Mouse (Mus musculus): ENCODE data around the gene Mfsd4a.

The Mfsd4a gene

DNA sequence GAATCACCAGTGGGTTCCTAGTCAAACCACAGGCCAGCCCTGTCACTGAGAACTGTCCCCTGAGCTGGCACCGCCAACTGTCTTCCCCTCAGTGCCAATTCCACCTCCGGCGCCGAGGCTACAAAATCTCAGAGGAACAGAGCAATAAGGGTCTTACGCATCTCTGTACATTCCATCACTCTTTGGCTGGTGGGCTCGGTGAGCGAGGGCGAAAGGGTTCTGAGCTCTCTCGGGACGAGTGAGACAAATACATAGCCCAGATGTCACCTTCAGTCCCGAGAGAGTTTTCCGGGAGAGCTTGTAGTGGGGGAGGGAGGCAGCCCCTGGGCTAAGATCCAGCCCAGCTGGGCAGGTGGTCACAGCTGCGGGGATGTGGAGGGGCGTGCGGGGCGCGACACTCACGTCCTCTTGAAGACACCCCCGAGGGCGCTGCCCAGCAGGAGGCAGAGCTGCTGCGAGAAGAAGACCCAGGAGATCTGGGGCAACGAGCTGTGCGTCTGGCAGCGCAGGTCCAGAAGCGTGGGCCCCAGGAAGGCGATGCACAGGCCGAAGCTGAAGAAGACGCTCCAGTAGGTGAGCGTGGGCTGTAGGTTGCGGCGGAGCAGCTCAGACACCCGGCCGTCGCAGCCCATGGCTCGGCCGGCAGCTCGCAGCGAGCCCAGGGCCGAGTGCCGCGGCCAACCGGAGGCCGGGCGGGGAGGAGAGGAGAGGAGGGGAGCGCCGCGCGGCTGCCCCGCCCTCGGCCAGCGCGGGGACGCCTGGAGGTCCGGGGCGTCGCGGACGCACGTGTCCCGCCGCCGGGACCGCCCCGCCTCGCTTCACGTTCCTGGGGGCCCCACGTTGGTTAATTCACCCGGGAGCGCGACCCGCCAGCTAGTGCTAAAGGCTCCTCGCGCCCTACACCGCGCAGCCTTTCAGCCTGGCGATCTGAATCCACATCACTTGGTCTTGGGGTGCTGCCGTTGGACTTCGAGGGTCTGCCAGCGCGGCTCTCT lies at the start of gene Mfsd4a:
Mfsd4a (minus strand) TSS at position 802 of the 995 bp plus-strand sequence.
- peak; percentile 34 to 56 for DNase-seq (ENCODE audit: low spot score in 2 of 2)

DNA sequence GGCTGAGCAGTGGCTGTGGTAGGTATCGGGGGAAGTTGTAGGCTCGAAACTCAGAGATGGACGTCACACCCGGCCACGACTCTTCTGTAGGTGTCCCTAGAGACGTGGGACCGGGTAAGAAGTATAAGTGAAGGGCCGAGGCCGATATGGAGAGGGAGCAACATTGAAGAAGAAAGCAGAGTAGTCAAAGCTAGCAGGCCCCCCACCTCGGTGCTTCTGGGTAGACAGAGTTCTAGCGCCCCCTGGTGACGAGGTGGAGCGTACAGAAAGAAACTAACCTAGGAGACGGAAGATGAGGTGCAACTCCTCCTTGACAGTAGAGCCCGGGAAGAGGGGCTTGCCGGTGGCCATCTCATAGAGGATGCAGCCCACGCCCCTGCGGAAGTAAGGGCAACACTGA lies 48.7 kb upstream of the Mfsd4a start:
- peak in 1 of 2 experiments; percentile 58 for DNase-seq (ENCODE audit: low spot score in 2 of 2)

DNA sequence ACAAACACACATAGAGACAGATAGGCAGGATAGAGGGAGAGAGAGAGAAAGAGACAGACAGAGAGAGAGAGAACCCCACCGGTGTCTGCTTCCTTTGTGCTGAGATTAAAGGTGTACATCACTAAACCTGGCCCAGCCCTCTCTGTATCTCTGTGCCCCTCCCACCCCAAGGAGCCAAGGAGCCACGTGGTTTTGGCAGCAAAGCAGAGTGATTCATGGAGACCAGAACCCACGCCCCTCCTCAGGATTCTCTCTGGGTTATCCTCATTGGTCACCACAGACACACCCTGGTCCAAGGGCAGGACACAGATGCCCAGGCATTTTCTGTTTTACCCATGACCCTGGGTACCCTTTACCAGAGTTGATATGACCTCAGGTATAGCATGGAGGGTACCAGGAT lies 45.2 kb upstream of the Mfsd4a start:
- DNase-seq (ENCODE audit: low spot score in 2 of 2) = no peak

DNA sequence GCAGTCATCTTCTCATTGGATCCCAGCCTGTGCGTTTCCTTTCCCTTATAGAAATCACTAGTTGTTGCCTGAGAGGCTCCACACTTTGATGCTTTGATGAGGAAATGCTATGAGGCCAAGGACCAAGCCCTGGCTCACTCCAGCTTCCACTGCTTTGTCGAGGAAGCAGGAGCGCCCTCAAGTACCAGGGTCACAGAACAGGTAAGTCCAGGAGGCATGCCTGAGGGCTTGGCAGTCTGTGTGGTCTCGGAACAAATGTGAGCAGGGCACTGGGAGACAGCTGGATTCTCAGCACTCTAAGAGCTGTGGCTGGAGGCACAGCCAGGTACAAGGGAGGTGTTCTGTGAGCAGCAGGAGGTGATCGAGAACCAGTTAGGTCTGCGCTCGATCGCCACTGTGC lies 44.6 kb upstream of the Mfsd4a start:
- DNase-seq (ENCODE audit: low spot score in 2 of 2) = no peak

DNA sequence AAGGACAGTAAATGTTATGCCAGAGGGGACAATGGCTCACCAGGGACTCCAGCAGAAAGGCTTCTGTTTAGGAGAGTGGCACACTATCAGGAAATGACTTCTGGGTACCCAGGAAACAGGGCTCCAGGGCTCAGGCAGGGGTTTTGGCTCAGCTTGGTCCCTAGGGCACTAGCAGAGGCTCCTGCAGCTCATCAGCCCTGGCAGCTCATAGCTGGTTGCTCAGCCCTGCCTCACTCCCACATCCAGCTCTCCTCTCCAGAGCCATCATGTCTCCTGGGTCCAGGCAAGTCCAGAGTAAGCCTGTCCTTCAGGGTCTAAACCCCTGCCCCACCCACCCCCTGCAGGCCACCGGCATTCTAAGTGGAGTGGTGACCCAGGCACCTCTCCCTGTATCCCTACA lies 43.5 kb upstream of the Mfsd4a start:
- DNase-seq (ENCODE audit: low spot score in 2 of 2) = no peak

DNA sequence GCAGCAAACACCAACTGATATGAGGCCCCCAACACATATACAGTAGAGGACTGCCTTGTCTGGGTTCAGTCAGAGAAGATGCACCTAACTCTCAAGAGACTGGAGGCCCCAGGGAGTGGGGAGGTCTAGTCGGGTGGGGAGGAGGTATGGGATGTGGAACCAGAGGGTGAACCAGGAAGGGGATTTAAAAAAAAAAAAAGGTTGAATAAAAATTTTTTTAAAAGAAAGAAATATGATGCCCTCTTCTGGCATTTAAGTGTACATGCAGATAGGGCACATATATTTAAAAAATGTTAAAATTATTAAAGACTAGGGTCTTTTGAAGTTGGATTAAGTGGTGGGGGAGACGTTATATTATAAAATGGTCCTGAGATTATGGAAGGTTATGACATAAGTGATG lies 41.5 kb upstream of the Mfsd4a start:
- DNase-seq (ENCODE audit: low spot score in 2 of 2) = no peak

DNA sequence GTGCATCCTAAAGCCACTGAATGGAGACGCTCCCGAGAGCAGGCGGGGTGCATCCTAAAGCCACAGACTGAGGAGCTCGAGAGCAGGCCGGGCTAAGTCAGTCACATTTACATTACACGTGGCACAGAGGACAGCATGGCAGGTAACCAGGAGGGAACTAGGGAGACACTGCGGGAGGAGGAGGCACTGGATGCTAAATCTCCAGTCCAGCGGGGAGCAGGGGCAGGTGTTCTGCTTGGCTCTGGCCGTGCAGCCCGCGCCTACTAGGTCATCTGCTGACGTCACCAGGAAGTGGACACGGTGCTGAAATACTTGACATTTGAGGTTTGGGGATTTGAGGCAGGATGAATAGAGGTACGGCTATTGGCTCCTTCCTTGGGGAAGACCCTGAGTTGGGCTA lies 36.5 kb upstream of the Mfsd4a start:
- DNase-seq (ENCODE audit: low spot score in 2 of 2) = no peak

DNA sequence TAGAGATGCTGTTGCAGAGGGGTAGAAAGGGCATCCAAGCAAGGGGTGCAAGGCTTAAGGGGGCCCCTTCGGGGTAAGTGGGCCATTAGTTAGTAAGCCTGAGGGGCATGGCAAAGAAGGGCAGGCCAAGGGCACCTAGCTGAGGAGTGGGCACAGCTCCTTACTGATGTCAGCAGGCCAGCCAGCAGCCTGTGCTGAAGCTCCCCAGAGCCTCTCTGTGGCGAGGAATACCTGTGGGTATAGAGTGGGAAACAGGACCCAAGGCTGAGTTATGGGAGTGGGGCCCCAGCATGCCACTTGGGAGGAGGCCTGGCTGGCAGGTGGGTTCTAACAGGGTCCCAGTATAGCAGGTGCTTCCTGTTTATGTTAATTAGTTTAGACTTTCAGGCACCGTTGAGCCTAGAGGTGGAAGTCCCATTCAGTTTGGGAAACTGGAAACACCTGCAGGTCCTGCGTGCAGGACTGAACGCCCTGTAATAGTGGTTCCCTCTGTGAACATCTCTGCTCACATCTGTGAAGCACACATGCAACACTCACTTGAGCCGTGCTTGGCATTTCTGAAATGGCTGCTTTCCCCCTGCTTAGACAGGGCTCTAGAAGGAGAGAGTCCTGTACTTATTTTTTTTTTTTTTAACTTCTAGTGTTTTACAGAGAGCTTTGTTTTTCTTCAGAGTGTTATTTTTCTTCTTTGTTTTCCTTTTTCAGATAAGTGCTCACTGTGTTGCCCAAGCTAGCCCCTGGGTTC lies 34.3 kb upstream of the Mfsd4a start:
- no peak for DNase-seq (ENCODE audit: low spot score in 2 of 2)

DNA sequence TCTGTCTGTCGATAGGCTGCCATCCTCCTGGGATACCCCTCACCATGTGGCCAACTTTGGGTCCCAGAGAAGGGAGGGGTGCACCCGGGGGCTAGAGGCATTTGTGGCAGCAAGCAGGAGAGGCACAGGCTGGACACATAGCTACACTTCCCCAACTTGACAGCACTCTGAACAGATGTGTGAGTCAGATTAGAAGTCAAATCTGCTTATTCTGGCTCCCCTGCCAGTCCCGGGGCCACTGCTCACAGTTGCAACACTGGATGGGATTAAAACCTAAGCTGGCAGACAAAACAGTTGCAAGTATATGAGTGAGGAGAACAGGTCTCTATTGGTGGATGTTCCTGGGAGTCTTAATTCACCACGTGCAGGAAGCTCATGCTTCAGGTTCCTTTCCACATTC lies 31.9 kb upstream of the Mfsd4a start:
- no peak for DNase-seq (ENCODE audit: low spot score in 2 of 2)

DNA sequence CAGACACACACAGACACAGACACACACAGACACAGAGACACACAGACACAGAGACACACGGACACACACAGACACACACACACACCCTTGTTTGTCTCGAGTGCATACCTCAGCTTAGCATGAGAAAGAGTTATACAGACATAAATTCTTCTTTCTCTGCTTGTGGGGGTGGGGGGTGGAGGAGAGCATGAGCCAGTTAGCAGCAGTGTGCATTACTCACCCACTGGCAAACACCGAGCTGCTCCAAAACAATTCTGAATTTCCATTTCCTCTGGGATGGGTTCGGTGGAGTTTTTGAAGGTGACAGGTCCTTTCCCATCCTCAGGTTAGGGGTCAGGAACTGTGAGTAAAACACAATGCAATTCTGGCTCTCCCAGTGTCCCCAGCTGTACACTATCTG lies 31.2 kb upstream of the Mfsd4a start:
- DNase-seq (ENCODE audit: low spot score in 2 of 2) = no peak

DNA sequence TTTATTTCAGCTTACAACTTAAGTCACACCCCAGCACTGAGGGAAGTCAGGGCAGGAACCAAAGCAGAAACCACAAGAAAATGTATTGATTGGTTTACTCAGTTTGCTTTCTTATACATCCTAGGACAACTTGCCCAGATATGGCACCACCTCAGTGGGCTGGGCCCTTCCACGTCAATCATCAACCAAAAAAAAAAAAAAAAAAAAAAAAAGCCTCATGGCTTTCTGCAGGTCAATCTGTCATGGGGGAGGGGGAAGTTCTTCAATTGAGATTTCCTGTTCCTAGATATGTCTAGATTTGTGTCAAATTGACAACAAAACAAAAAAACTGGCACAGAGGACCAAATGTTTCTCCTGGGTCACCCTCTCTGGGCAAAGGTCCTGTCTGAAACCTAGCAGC lies 30.2 kb upstream of the Mfsd4a start:
- no peak for DNase-seq (ENCODE audit: low spot score in 2 of 2)

DNA sequence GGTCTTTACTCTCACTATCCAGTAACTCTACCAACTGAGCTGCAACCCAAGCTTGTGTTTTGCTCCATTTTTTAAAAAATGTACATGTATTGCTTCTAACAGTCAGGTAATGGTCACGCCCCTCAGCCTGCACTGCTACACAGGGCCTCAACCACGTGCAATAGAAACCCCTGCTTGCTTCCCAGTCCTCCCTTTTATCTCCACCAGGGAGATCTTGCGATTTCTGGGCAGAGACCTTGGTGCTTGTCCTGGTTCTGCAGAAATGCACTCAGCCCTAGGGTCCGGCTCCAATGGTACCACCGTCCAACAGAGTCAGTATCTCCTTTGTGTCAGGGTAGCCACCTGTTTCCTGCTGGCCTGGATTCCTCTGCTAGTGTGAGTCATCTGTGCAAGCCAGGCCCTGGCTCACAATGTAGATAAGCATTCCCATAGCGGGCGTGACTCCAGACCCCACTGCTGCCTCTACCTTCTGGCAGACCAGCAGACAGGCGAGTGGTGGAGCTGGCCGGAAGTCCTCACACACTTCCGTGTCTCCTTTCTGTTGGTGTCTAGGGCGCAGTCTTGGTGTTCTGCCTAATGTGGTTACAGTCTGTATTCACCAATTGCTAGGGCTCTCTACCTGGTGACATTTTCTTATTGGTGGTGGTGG lies 27.6 kb upstream of the Mfsd4a start:
- DNase-seq (ENCODE audit: low spot score in 2 of 2) = peak; percentile 46 to 75

DNA sequence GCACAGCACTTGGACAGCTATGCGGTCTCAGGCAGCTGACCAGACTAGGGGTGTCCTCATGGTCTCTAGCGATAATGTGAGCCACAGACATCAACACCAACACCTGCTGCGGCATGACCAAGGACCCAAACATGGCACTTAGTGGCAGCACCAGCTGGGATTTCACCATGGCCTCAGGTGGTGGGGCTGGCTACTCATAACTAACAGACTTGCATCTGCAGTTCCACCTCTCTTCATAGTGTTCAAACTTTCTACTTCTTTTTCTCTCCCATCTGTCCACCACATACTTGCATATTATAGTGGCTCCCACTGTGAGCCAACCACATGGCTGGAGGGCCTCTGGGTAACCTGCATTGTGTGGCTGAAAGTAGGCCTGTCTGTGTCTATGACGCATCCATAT lies 25.4 kb upstream of the Mfsd4a start:
- no peak for DNase-seq (ENCODE audit: low spot score in 2 of 2)

DNA sequence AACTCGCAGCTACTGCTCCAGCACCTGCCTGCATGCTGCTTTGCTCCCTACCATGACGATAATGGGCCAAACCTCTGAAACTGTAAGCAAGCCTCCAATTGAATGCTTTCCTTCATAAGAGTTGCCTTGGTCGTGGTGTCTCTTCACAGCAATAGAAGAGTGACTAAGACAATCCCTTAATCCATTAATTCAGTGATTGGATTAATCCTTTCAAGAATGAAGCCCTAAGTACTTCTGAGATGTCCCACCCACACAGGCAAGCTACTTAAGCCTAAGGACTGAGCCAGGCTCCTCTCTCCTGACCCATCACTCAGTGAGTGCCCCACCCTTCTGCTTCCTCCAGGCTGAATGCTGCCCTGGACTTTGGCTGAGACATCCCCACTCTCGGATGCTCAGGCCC lies 22.4 kb upstream of the Mfsd4a start:
- no peak for DNase-seq (ENCODE audit: low spot score in 2 of 2)

DNA sequence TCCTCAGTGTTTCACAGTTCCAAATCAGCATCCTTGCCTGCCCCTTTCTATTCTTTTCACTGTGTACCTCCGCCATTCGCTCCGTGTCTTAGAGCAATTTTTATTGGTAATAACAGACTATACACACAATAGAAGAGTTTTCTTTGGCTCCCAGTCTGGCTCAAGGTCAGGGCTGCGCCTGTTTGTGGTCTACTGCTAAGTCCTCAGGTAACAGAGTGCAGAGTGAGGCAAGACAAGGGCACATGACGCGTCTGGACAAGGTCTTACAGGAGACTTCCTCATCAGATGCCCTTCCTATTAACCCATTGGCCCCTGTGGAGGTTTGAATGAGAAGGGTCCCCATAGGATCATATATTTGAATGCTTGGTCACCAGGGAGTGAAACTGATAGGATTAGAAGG lies 21.9 kb upstream of the Mfsd4a start:
- DNase-seq (ENCODE audit: low spot score in 2 of 2) = peak in 1 of 2 experiments; percentile 11

DNA sequence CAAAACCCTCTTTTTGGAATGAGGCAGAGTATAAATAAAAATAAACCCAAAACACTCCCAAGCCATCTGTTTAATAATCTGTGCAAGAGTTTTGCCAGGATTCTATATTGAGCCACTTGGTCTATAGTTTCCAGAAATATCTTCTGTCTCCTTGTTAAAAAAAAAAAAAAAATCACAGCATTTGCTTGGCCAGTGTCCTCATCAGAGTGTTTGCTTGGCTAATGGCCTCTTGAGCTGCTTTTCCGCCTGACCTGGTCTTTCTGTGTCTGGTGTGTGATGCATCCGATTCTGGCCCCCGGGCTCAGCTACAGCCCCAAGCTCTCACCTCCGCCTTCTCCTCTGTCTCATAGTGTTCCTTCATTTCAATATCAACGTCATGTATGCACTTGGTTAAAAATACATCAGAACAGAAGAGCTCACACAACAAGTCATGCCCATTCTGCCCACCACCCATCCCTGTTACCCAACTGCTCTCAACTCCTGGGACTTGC lies 20.4 kb upstream of the Mfsd4a start:
- no peak for DNase-seq (ENCODE audit: low spot score in 2 of 2)

DNA sequence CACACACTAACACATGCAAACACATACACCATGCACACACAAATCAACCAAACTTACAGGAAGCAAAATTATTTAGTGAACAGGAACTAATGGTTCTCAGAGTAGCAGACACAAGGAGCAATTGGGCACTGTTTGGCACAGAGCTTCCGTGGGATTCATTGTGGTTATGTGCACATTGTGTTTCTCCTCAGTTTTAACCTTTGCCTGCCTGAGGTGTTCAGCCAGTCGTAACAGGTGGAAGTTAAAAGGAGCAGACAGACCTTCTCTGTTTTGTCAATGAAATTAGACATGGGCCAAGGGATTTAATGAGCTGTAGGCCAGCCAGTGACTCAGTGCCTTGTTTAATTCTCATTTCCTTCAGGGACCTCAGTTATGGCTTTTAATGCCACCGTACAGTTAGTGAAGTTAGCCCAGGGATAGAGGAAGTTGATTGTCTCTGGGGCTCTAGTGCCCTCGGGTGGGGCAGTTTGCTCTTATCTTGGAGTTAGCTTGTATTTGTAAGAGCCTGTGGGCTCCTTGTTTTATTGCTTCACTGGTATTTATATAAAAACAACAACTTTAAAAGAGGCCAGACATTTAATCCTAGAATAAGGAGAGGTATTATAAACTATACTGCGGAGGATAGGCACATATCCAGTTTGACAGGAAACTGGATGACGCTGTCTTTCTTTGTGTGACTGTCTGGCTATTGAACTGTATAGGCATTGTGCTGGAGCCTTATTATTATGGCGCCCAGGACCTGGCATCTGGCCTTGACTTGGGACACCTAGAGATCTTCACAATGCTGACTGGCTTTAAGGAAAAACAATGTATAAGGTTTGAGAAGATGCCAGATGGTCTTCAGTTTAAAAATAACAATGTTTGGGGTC lies 17.6 kb upstream of the Mfsd4a start:
- DNase-seq (ENCODE audit: low spot score in 2 of 2) = no peak

DNA sequence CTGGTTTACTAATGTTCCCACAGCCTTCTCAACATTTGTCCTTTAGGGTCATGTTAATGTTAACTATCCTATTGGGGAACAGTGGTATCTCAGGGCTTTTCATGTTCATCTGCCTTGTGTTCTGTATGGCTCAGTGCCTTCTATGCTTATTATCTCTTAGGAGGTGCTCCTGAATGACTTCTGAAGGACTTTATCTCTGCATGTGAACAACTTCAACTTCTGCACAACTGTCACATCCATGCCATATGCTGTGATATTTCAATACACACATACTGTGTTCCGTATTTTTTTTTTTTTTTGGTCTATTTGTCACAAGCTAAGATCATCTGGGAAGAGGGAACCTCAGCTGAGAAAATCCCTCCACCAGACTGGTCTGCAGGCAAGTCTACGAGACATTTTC lies 10.6 kb upstream of the Mfsd4a start:
- no peak for DNase-seq (ENCODE audit: low spot score in 2 of 2)

DNA sequence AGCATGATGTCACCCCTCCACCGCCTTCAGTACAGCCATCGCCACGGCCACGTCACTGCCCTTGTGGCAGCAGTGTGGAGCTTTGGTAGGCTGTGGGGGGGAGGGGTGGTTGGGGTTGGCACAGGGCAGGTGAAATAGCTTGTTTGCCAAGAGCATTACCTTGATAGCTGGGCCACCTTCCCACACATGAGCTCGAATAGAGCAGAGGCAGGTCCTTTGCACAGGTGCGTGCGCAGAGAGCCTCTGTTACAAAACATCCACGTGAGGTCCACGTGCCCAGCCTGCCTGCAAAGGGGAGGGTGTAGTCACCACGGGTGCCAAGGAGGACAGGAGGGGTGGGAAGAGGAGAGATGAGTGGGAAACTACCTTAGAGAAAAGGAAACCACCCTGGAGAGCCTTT lies 7.7 kb upstream of the Mfsd4a start:
- DNase-seq (ENCODE audit: low spot score in 2 of 2) = no peak

DNA sequence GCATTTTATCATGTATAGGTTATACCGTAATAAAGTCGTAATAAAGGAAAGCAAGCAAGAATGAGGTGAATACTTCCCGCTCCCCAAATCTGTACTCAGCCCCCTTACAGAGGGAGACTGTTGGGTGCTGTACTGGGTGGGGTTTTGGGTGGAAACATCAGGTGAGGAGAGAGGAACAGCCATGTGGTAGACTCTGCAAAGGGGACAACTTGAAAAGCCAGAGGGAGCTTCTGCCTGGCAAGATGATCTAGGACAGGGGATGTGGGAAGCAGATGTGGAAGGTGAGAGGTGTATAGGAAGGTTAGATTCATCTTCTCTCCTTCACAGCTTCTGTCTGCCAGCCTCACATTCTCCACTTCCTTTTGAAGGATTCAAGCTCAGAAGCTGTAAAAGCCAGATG lies 2.8 kb upstream of the Mfsd4a start:
- DNase-seq (ENCODE audit: low spot score in 2 of 2) = no peak

DNA sequence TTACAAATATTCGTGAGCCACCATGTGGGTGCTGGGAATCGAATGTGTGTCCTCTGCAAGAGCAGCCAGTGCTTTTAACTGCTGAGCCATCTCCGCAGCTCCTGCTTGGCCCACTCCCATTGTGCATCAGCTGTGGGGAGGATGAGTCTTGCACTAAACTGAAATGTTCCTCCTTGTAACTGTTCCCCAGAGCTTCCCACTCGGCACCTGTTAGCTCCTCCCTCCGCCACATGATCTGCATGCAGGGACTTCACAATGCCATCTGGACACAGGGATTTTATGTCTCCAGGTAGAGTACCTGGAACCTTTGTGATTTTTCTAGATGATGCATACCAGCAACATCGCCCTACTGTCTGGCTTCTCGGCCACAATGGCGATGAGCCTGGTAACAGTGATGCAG lies 1.6 kb upstream of the Mfsd4a start:
- no peak for DNase-seq (ENCODE audit: low spot score in 2 of 2)
